Mouse (Mus musculus): ENCODE measurements around the gene Arid1a. TPM values are rescaled to one million over a fixed set of nuclear protein-coding genes. Genes with fewer than 3 reads are reported as not detected.
"Not testable (repeated sequence)": the region's sequence is repeated elsewhere in the genome, so short reads cannot be mapped to it uniquely, and the experiment has no call there.

The Arid1a gene
- polyA plus RNA-seq, 1 experiment from 2014 or later, result 7.6 TPM

DNA sequence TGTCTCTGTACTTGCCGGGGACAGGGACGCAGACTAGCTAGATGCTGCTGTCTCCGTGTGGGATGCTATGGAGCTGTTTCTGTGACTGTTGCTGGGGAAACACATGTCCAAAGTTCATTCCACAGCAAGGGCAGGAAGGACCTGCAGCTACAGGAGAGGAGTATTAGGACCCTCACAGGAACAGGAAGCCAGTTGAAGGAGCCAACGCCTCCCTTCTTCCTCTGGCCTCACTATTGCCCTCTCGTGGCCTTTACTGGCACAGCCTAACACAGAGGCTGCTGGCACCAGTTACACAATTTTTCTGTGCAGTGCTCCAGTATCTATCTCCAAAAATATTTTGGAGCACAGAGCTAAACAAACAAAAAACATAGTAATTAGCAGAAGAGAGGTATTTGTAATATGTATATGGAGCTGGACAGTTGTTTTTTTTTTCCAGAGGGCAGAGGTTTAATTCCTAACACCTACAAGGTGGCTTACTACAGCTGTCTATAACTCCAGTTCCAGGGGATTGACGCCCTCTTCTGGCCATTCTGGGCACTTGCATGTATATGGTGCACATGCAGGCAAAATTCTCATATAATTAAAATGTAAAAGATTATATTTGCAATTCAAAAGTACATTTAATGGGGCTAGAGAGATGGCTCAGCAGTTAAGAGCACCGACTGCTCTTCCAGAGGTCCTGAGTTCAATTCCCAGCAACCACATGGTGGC is 106.4 kb downstream of the Arid1a start, which contains the start of gene Zdhhc18:
TSS of gene Zdhhc18 (minus strand) at position 166 of the 711 bp plus-strand sequence.
- ATAC-seq (ENCODE audit: insufficient read depth), result peak; percentile 57; the same call in 1 of the 2 replicates
- Histone ChIP-seq H3K9me3 (replicated peaks) (no peaks in the 10 kb centered on the region), H3K9ac (peak within 1 kb of the TSS; percentile 20; the same call in 1 of the 2 replicates)

DNA sequence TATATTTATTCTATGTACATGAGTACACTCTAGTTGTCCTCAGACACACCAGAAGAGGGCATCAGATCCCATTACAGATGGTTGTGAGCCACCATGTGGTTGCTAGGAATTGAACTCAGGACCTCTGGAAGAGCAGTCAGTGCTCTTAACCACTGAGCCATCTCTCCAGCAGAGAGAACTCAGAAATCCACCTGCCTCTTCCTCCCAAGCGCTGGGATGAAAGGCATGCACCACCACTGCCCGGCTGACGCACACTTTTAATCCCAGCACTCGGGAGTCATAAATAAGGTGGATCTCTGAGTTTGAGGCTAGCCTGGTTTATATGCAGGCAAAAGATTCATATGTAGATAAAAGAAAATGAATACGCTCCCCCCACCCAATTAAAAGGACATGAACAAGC is 107.1 kb downstream of the Arid1a start:
- ATAC-seq (ENCODE audit: insufficient read depth); H3K36me3 ChIP-seq (replicated peaks); H3K9ac ChIP-seq; H3K27me3 ChIP-seq; H3K9me3 ChIP-seq (replicated peaks): not testable (repeated sequence)
- H3K4me3 ChIP-seq (replicated peaks), result peak overlapping the region; percentile 46
- H3K4me1 ChIP-seq (replicated peaks), result peaks cover 17% of the 10 kb centered on the region
- 70% methylated on average over 5 of the region's 5 CpGs for WGBS (ENCODE audit: insufficient replicate concordance)
- peak overlapping the region; percentile 61 for H3K4me2 ChIP-seq
- H3K27ac ChIP-seq (replicated peaks), result peak overlapping the region; percentile 38; the same call in 1 of the 2 replicates

More for the DNA sequence above, 106.4 kb downstream of the Arid1a start, which contains the start of gene Zdhhc18:
- H3K27me3 ChIP-seq, result no peaks in the 10 kb centered on the region
- H3K4me3 ChIP-seq (replicated peaks), result peak within 1 kb of the TSS; percentile 46
- no peaks in the 10 kb centered on the region for H3K36me3 ChIP-seq (replicated peaks)
- H3K4me1 ChIP-seq (replicated peaks), result peaks cover 17% of the 10 kb centered on the region
- 32% methylated on average over 7 of the region's 7 CpGs for WGBS (ENCODE audit: insufficient replicate concordance)
- peak within 1 kb of the TSS; percentile 38; the same call in 1 of the 2 replicates for H3K27ac ChIP-seq (replicated peaks)
- peak within 1 kb of the TSS; percentile 61 for H3K4me2 ChIP-seq

DNA sequence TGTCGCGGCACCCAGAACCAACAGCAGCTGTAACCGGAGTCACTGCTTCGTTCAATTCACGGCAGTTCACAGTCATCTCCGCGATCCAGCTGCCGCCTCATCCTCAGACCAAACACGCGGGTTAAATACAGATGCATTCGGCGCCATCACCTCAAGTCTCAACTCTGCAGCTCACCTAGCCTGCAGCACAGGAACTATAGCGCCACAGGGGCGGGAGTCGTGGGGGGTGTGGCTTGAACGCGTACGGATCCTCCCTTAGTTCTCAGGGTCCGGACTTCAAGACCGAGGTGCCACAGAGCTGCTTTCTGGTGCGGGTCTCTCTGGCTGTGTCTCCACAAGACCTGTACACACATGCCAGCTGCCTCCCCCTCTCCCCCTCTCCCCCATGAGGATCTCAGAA is 110.9 kb downstream of the Arid1a start:
- H3K9ac ChIP-seq, result no peak overlapping the region
- H3K4me1 ChIP-seq (replicated peaks), result peaks cover 11% of the 10 kb centered on the region
- WGBS (ENCODE audit: insufficient replicate concordance), result 66% methylated on average over 21 of the region's 21 CpGs
- no peak overlapping the region for H3K27ac ChIP-seq (replicated peaks)
- no peak overlapping the region for H3K4me3 ChIP-seq (replicated peaks)
- no peaks in the 10 kb centered on the region for H3K9me3 ChIP-seq (replicated peaks)
- H3K4me2 ChIP-seq, result no peak overlapping the region
- ATAC-seq (ENCODE audit: insufficient read depth), result no peak
- H3K27me3 ChIP-seq, result no peaks in the 10 kb centered on the region
- H3K36me3 ChIP-seq (replicated peaks), result no peaks in the 10 kb centered on the region

DNA sequence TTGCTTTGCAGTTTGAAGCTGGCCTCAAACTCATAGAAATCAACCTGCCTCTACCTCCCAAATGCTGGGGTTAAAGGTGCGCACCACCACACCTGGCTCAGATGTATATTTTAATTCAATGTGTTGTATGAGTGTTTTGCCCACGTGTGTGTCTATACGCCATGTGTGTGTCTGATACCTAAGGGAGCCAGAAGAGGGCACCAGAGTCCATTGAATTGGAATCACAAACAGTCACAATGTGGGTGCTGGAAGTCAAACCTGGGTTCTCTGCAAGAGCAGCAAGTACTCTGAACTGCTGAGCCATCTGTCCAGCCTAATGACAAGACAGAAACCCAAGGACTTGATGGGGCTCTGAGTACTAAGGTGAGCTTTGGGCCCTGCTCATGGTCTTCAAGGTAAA is 111.4 kb downstream of the Arid1a start:
- Histone ChIP-seq H3K27me3 (no peaks in the 10 kb centered on the region), H3K4me3 (replicated peaks) (no peak overlapping the region), H3K4me2 (no peak overlapping the region), H3K27ac (replicated peaks) (no peak overlapping the region), H3K36me3 (replicated peaks) (no peaks in the 10 kb centered on the region), H3K4me1 (replicated peaks) (peaks cover 8% of the 10 kb centered on the region), H3K9me3 (replicated peaks) (no peaks in the 10 kb centered on the region), H3K9ac (no peak overlapping the region)
- 79% methylated on average over 3 of the region's 3 CpGs for WGBS (ENCODE audit: insufficient replicate concordance)
- no peak for ATAC-seq (ENCODE audit: insufficient read depth)

DNA sequence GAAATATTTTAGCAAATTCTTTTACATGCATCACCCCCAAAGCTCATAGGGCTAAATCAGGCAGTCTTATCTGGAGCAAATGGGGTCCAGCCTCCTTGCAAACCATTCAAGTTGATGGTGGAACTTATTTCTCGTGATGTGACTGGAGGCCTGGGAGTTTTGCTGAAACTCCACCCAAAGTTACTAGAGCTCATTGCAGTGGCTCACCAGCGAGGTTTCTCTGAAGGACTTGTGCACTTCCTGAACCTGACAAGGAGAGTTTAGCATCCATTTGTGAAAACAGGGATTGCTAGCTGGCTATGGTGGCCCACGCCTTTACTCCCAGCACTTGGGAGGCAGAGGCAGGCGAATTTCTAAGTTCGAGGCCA is 122.5 kb downstream of the Arid1a start:
- ATAC-seq (ENCODE audit: insufficient read depth), result no peak
- Histone ChIP-seq H3K27me3 (no peaks in the 10 kb centered on the region), H3K4me2 (peak overlapping the region; percentile 94), H3K9ac (no peak overlapping the region), H3K4me3 (replicated peaks) (no peak overlapping the region), H3K36me3 (replicated peaks) (no peaks in the 10 kb centered on the region), H3K27ac (replicated peaks) (no peak overlapping the region), H3K9me3 (replicated peaks) (no peaks in the 10 kb centered on the region), H3K4me1 (replicated peaks) (peaks cover 31% of the 10 kb centered on the region)
- 65% methylated on average over 5 of the region's 5 CpGs for WGBS (ENCODE audit: insufficient replicate concordance)

DNA sequence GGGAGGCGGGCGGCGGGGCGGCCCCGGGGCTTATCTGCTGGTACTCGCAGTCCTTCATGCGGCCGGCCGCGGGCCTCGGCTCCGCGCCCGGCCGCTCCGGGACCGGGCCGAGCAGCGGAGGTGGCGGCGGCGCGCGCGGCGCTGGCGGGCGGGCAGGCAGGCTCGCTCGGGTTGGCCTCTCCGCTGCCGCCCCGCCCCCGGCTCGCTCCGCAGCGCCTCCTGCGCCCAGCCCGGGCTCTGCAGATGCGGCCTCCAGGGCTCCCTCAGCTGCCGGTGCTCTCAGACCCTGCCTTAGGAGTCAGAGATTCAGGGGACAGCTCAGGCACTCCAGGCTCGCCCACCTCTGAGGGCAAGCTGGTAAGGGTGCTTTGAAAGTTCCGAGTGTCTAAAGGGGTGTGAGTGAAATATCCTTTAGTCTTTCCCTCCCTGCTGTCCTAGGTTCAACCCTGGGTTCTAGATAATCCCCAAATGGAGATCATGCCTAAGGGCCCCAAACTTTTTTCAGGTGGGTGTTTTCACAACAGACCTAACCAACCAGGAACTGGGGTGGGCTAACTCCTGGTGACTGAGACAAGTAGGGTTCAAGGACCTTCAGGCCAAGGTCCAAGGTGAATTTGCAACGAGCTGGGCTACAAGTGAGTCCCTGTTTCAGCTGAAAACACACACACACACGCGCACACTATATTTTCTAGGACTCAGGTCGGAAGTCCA is 123.1 kb downstream of the Arid1a start:
- Histone ChIP-seq H3K4me2 (peak overlapping the region; percentile 94), H3K36me3 (replicated peaks) (no peaks in the 10 kb centered on the region), H3K9ac (peak overlapping the region; percentile 85), H3K27ac (replicated peaks) (peak overlapping the region; percentile 76), H3K4me3 (replicated peaks) (peak overlapping the region; percentile 73), H3K27me3 (no peaks in the 10 kb centered on the region), H3K9me3 (replicated peaks) (no peaks in the 10 kb centered on the region), H3K4me1 (replicated peaks) (peaks cover 31% of the 10 kb centered on the region)
- 12% methylated on average over 27 of the region's 47 CpGs for WGBS (ENCODE audit: insufficient replicate concordance)
- peak; percentile 82 for ATAC-seq (ENCODE audit: insufficient read depth)

DNA sequence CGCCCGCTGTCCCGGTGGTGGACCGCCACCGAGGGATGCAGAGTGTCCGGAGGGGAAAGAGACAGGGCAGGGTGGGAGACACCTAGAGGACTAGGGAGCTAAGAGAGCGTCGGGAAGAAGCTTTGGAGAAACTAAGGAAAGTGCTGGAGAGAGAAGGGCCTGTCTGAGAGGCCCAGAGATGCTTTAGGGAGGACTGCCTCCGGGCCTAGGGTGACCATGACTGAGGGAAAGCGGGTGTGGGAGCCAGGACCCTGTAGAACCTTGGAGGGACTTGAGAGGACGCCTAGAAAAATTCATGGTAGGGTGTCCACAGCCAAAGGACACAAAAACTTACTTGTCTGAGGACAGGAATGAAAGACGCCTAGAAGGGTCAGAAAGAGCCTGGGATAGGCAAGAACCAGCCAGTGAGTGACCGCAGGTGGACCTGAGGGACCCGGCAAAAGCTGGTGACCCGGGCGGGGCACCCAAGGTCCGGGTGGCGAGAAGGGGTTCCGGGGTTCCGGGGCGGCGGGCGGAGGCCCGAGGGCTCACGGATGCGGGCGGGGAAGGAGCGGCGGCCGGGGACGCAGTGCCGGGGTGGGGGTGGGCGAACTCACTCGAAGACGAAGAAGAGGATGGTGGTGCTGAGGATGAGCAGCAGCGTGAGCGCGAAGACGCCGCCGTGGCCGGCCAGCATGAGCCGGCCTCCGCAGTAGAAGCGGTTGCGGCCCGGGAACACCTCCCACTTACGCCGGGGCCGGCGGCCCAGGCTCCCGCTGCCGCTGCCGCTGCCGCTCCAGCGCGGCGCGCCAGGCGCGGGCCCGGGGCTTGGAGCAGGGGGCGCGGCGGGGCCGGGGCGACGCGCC is 123.9 kb downstream of the Arid1a start:
- H3K27ac ChIP-seq (replicated peaks), result peak overlapping the region; percentile 76
- H3K27me3 ChIP-seq, result no peaks in the 10 kb centered on the region
- 2% methylated on average over 68 of the region's 69 CpGs for WGBS (ENCODE audit: insufficient replicate concordance)
- peak overlapping the region; percentile 94 for H3K4me2 ChIP-seq
- peak; percentile 65 for ATAC-seq (ENCODE audit: insufficient read depth)
- H3K4me1 ChIP-seq (replicated peaks), result peaks cover 31% of the 10 kb centered on the region
- peak overlapping the region; percentile 85 for H3K9ac ChIP-seq
- peak overlapping the region; percentile 73 for H3K4me3 ChIP-seq (replicated peaks)
- H3K36me3 ChIP-seq (replicated peaks), result no peaks in the 10 kb centered on the region
- H3K9me3 ChIP-seq (replicated peaks), result no peaks in the 10 kb centered on the region

DNA sequence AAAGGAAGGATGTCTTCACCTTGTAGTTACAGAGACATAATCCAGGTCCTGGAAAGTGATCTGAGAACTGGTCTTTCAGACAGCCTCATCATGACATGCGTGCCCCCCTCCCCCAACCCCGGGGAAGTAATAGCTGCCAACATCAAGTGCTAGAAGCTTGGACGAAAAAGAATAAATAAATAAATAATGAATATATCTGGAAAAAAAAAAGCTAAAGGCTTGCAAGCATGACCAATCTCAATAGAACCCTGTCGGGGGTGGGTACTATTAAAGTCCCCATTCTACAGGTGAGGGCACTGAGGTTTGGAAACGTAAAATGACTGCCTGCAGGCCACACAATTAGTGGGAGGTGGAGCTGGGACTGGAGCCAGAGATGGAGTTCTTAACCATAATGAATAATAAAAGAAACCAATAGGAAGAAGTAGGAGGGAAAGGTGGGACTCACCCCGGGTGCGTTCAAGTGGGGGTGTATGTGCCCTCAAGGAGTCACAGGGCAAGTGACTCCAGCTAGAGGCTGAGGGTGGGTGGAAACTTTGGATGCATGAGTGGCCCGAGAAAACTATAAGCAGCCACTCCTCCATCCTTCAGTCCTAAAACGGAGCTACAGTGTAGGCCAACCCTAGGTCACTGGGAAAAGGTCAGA is 124.7 kb downstream of the Arid1a start:
- ATAC-seq (ENCODE audit: insufficient read depth), result no peak
- Histone ChIP-seq H3K36me3 (replicated peaks) (peaks cover 2% of the 10 kb centered on the region; the same call in 1 of the 2 replicates), H3K4me2 (peak overlapping the region; percentile 94), H3K9me3 (replicated peaks) (no peaks in the 10 kb centered on the region), H3K4me3 (replicated peaks) (peak overlapping the region; percentile 73), H3K27me3 (no peaks in the 10 kb centered on the region), H3K9ac (peak overlapping the region; percentile 85), H3K27ac (replicated peaks) (no peak overlapping the region), H3K4me1 (replicated peaks) (peaks cover 33% of the 10 kb centered on the region)
- 40% methylated on average over 9 of the region's 9 CpGs for WGBS (ENCODE audit: insufficient replicate concordance)

DNA sequence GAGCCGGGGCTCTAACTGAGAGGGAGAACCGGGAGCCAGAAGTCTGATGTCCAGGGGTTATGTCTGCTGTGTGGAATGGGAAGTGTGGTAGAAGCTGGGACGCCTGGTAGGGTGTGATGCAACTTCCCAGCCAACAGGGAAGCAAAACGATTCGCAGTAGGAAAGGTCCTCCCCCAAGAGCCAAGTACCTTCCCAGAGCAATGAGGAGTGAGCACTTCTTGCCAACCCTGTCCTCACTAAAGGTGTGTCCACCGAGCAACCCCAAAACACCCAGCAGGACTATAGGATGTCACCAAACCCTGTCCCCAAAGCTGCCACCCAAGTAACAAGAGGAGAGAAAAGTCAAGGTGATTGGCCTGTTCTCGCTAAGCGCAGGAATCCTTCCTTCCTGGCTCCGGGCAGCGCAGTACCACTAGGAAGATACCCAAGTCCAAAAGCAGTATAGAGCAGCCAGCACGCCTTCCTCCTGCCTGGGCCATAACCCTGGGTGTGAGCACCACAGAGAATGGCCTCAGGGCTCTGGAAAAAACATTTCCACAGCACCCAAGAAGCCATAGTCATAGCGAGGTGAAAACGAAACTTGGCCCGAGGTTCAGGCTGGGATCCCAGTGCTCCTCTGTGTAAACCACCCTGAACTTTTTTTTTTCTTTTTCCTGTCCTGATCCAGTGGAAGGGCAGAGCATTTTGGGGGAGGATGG is 125.3 kb downstream of the Arid1a start:
- Histone ChIP-seq H3K4me3 (replicated peaks) (0 out of 2 replicates have a peak overlapping the region, but pooled peaks have one; percentile 73), H3K4me1 (replicated peaks) (peaks cover 40% of the 10 kb centered on the region), H3K36me3 (replicated peaks) (peaks cover 4% of the 10 kb centered on the region; the same call in 1 of the 2 replicates), H3K27ac (replicated peaks) (0 out of 2 replicates have a peak overlapping the region, but pooled peaks have one; percentile 48), H3K27me3 (no peaks in the 10 kb centered on the region), H3K4me2 (peak overlapping the region; percentile 94), H3K9ac (no peak overlapping the region), H3K9me3 (replicated peaks) (no peaks in the 10 kb centered on the region)
- ATAC-seq (ENCODE audit: insufficient read depth), result no peak
- 58% methylated on average over 14 of the region's 14 CpGs for WGBS (ENCODE audit: insufficient replicate concordance)

All from liver, embryonic 15.5 days (tissue).